ENCODE assay signal across 14 mouse cellular contexts in genomic region chr5:35058216-35058615, GRCm38 (mm10). TPM values are rescaled to one million over a fixed set of nuclear protein-coding genes. Genes with fewer than 3 reads are reported as not detected.
A peak's percentile ranks its signal among the peaks of the same experiment; 100 is the strongest.
DNase-seq lines count a peak whose midpoint lies in the region; ATAC-seq and TF ChIP-seq lines count a peak whose summit lies in the region.
"Had no signal": no experiment of that assay in that cellular context is flagged by ENCODE, and none has a peak within 500 bp of the region (broad histone marks: within the 10 kb centered on the region; RNA-seq: fewer than 3 reads in every experiment).

No protein-coding gene starts in this region.

- no peak for ATAC-seq in forebrain, embryonic 16.5 days
- no peak for ATAC-seq in midbrain, embryonic 16.5 days
- ATAC-seq: inflammation-experienced regulatory T-cells, adult 6 months had no signal

- H3K9me3 ChIP-seq in forebrain, embryonic 16.5 days (ENCODE audit: control insufficient read depth, low read length): no peaks in the 10 kb centered on the region
- H3K9me3 ChIP-seq in midbrain, embryonic 16.5 days (replicated peaks; ENCODE audit: control insufficient read depth, low read length, poor library complexity, severe bottlenecking): no peaks in the 10 kb centered on the region

- no peaks in the 10 kb centered on the region for H3K36me3 ChIP-seq in forebrain, embryonic 16.5 days (ENCODE audit: control insufficient read depth, insufficient read depth)
- no peaks in the 10 kb centered on the region for H3K36me3 ChIP-seq in midbrain, embryonic 16.5 days (ENCODE audit: control insufficient read depth, insufficient read depth, low read length)

- peak; percentile 94 for DNase-seq in heart, adult 11 months
- DNase-seq in heart, adult 18-20 months: no peak
- DNase-seq in left cerebral cortex, adult 2 months (ENCODE audit: extremely low spot score in 1 of 2, low spot score in 2 of 2): no peak
- no peak for DNase-seq in left cerebral cortex, postnatal 4 days
- DNase-seq in thymus, postnatal 14 days: no peak
- no peak for DNase-seq in kidney, adult 8-10 months
- DNase-seq: cerebellum, adult 18-20 months; lung, postnatal 10 days; right cerebral cortex, adult 18-20 months; thymus, postnatal 4 days had no signal

- peak overlapping the region; percentile 45; the same call in 1 of the 2 replicates for H3K27ac ChIP-seq in left cerebral cortex, adult 2 months
- H3K27ac ChIP-seq in forebrain, embryonic 16.5 days (ENCODE audit: low read length): no peak overlapping the region
- H3K27ac ChIP-seq in midbrain, embryonic 16.5 days (ENCODE audit: low read length): no peak overlapping the region

- peak overlapping the region; percentile 91 for H3K4me2 ChIP-seq in forebrain, embryonic 16.5 days (ENCODE audit: low read length)
- peak overlapping the region; percentile 92 for H3K4me2 ChIP-seq in midbrain, embryonic 16.5 days (ENCODE audit: low read length)

- intact Hi-C loops in left cerebral cortex, adult 2 months (cut with DNase I): loop anchor here (5.0 kb wide), 1 partner anchor 79 kb away; no protein-coding TSS in a partner anchor
- intact Hi-C loops in left cerebral cortex, postnatal 4 days (cut with DNase I): loop anchor here (5.0 kb wide), 1 partner anchor 289 kb away; no protein-coding TSS in a partner anchor

- TF ChIP-seq CTCF in left cerebral cortex, adult 2 months (IDR thresholded peaks at IDR 0.05): no peak

- peak overlapping the region; percentile 57 for H3K4me3 ChIP-seq in left cerebral cortex, adult 2 months
- peak overlapping the region; percentile 60 for H3K4me3 ChIP-seq in forebrain, embryonic 16.5 days (replicated peaks; ENCODE audit: low read length)
- peak overlapping the region; percentile 71 for H3K4me3 ChIP-seq in midbrain, embryonic 16.5 days (ENCODE audit: low read depth, low read length)

- peaks cover 18% of the 10 kb centered on the region for H3K4me1 ChIP-seq in forebrain, embryonic 16.5 days (replicated peaks; ENCODE audit: control insufficient read depth, insufficient read depth, low read length)
- H3K4me1 ChIP-seq in midbrain, embryonic 16.5 days (ENCODE audit: control insufficient read depth, insufficient read depth, low read length): peaks cover 11% of the 10 kb centered on the region; the same call in 1 of the 2 replicates

- H3K27me3 ChIP-seq in forebrain, embryonic 16.5 days (replicated peaks; ENCODE audit: control insufficient read depth, insufficient read depth, low read length): no peaks in the 10 kb centered on the region
- no peaks in the 10 kb centered on the region; the same call in 1 of the 2 replicates for H3K27me3 ChIP-seq in midbrain, embryonic 16.5 days (ENCODE audit: control insufficient read depth, insufficient read depth, low read depth, low read length)

- WGBS in forebrain, embryonic 16.5 days: 58% methylated on average over 1 of the region's 1 CpGs
- 55% methylated on average over 1 of the region's 1 CpGs for WGBS in midbrain, embryonic 16.5 days

- H3K9ac ChIP-seq in forebrain, embryonic 16.5 days (replicated peaks; ENCODE audit: low read depth, low read length): no peak overlapping the region; the same call in 1 of the 2 replicates
- 0 out of 2 replicates have a peak overlapping the region, but pooled peaks have one; percentile 81 for H3K9ac ChIP-seq in midbrain, embryonic 16.5 days (ENCODE audit: low read depth, low read length)

RNA-seq across cellular contexts. Expression of gene Dok7, which starts 1.6 kb away (rescaled TPM):
- 10 to 100 TPM; 33.2 to 35.2 TPM for total RNA-seq in heart, adult 18-20 months (2021)
- total RNA-seq in left cerebral cortex, adult 2 months (2021): 10 to 100 TPM; 22.3 to 26.0 TPM
- 10 to 100 TPM in 1 of 2 experiments, 1 to 10 TPM in 1; 9.4 to 10.3 TPM for total RNA-seq in left cerebral cortex, postnatal 4 days (2021)
- polyA plus RNA-seq in forebrain, embryonic 16.5 days (2015; fragmentation: Nextera tagmentation; extraction: Ambion mirVana): 7.0 and 7.8 TPM in 2 replicates
- 8.2 and 10.4 TPM in 2 replicates for polyA plus RNA-seq in midbrain, embryonic 16.5 days (2015; fragmentation: Nextera tagmentation; extraction: Ambion mirVana)

RNA-seq across cellular contexts. Expression of gene Hgfac, which starts 16.9 kb away (rescaled TPM):
- under 1 TPM; 0.20 to 0.64 TPM for total RNA-seq in heart, adult 18-20 months (2021)
- total RNA-seq in left cerebral cortex, adult 2 months (2021): 1 to 10 TPM in 1 of 2 experiments, under 1 TPM in 1; 0.87 to 1.7 TPM
- 1 to 10 TPM in 1 of 2 experiments, under 1 TPM in 1; 0.95 to 1.7 TPM for total RNA-seq in left cerebral cortex, postnatal 4 days (2021)
- polyA plus RNA-seq in forebrain, embryonic 16.5 days (2015; fragmentation: Nextera tagmentation; extraction: Ambion mirVana): 0.55 and 0.56 TPM in 2 replicates
- polyA plus RNA-seq in midbrain, embryonic 16.5 days (2015; fragmentation: Nextera tagmentation; extraction: Ambion mirVana): 0.16 and 0.31 TPM in 2 replicates
- polyA plus RNA-seq: embryonic facial prominence, embryonic 11.5 days had no signal

RNA-seq across cellular contexts. Expression of gene Lrpap1, which starts 47.4 kb away (rescaled TPM):
- total RNA-seq in heart, adult 18-20 months (2021): 10 to 100 TPM; 49.9 to 50.2 TPM
- 100 to 1,000 TPM; 137 to 138 TPM for total RNA-seq in left cerebral cortex, adult 2 months (2021)
- total RNA-seq in left cerebral cortex, postnatal 4 days (2021): 10 to 100 TPM; 73.4 to 83.3 TPM
- polyA plus RNA-seq in forebrain, embryonic 16.5 days (2015; fragmentation: Nextera tagmentation; extraction: Ambion mirVana): 151 and 155 TPM in 2 replicates
- 133 and 141 TPM in 2 replicates for polyA plus RNA-seq in midbrain, embryonic 16.5 days (2015; fragmentation: Nextera tagmentation; extraction: Ambion mirVana)
